Mouse (Mus musculus): ENCODE measurements around the gene Gadd45gip1. TPM values are rescaled to one million over a fixed set of nuclear protein-coding genes. Genes with fewer than 3 reads are reported as not detected.

Gadd45gip1 gene
- polyA plus RNA-seq, 1 experiment from 2014 or later, result 49.6 TPM

- Histone ChIP-seq H3K27ac (no peak overlapping the region), H3K4me3 (no peak overlapping the region), H3K4me1 (peaks cover 33% of the 10 kb centered on the region), H3K27me3 (ENCODE audit: poor library complexity, severe bottlenecking) (peaks cover 100% of the 10 kb centered on the region), H3K9me3 (no peaks in the 10 kb centered on the region), H3K36me3 (replicated peaks) (no peaks in the 10 kb centered on the region)
- 7% methylated on average over 11 of the region's 11 CpGs for WGBS
- DNase-seq (ENCODE audit: extremely low spot score, low spot score), result no peak
These were observed 42.4 kb upstream of the Gadd45gip1 start for GRCm38 (mm10) chr8:84788896-84789295.

- no peak overlapping the region for H3K4me3 ChIP-seq
- no peaks in the 10 kb centered on the region for H3K36me3 ChIP-seq (replicated peaks)
- no peak for DNase-seq (ENCODE audit: extremely low spot score, low spot score)
- 26% methylated on average over 5 of the region's 5 CpGs for WGBS
- peaks cover 34% of the 10 kb centered on the region for H3K4me1 ChIP-seq
- peaks cover 100% of the 10 kb centered on the region for H3K27me3 ChIP-seq (ENCODE audit: poor library complexity, severe bottlenecking)
- H3K27ac ChIP-seq, result no peak overlapping the region
- H3K9me3 ChIP-seq, result no peaks in the 10 kb centered on the region
These were observed 42.0 kb upstream of the Gadd45gip1 start for GRCm38 (mm10) chr8:84789345-84789744.

- Histone ChIP-seq H3K4me3 (no peak overlapping the region), H3K27me3 (ENCODE audit: poor library complexity, severe bottlenecking) (peaks cover 100% of the 10 kb centered on the region), H3K27ac (no peak overlapping the region), H3K9me3 (no peaks in the 10 kb centered on the region), H3K4me1 (peaks cover 34% of the 10 kb centered on the region), H3K36me3 (replicated peaks) (no peaks in the 10 kb centered on the region)
- no peak for DNase-seq (ENCODE audit: extremely low spot score, low spot score)
- WGBS, result 76% methylated on average over 9 of the region's 9 CpGs
These were observed 41.4 kb upstream of the Gadd45gip1 start for GRCm38 (mm10) chr8:84789855-84790486.

- DNase-seq (ENCODE audit: extremely low spot score, low spot score), result no peak
- H3K27ac ChIP-seq, result no peak overlapping the region
- peaks cover 100% of the 10 kb centered on the region for H3K27me3 ChIP-seq (ENCODE audit: poor library complexity, severe bottlenecking)
- H3K4me1 ChIP-seq, result peaks cover 29% of the 10 kb centered on the region
- no peaks in the 10 kb centered on the region for H3K9me3 ChIP-seq
- no peak overlapping the region for H3K4me3 ChIP-seq
- no peaks in the 10 kb centered on the region for H3K36me3 ChIP-seq (replicated peaks)
- WGBS, result 90% methylated on average over 2 of the region's 2 CpGs
These were observed 40.8 kb upstream of the Gadd45gip1 start for GRCm38 (mm10) chr8:84790537-84790936.

- Histone ChIP-seq H3K27me3 (ENCODE audit: poor library complexity, severe bottlenecking) (peaks cover 100% of the 10 kb centered on the region), H3K27ac (no peak overlapping the region), H3K9me3 (no peaks in the 10 kb centered on the region), H3K4me1 (peaks cover 18% of the 10 kb centered on the region), H3K36me3 (replicated peaks) (no peaks in the 10 kb centered on the region; the same call in 1 of the 2 replicates), H3K4me3 (no peak overlapping the region)
- WGBS, result 76% methylated on average over 12 of the region's 12 CpGs
- no peak for DNase-seq (ENCODE audit: extremely low spot score, low spot score)
These were observed 38.8 kb upstream of the Gadd45gip1 start for GRCm38 (mm10) chr8:84792429-84792947.

- Histone ChIP-seq H3K27ac (no peak overlapping the region), H3K4me1 (peaks cover 19% of the 10 kb centered on the region), H3K4me3 (no peak overlapping the region), H3K27me3 (ENCODE audit: poor library complexity, severe bottlenecking) (peaks cover 100% of the 10 kb centered on the region), H3K9me3 (no peaks in the 10 kb centered on the region), H3K36me3 (replicated peaks) (no peaks in the 10 kb centered on the region; the same call in 1 of the 2 replicates)
- DNase-seq (ENCODE audit: extremely low spot score, low spot score), result no peak
- WGBS, result 87% methylated on average over 9 of the region's 9 CpGs
These were observed 38.2 kb upstream of the Gadd45gip1 start for GRCm38 (mm10) chr8:84793134-84793533.

- no peak for DNase-seq (ENCODE audit: extremely low spot score, low spot score)
- H3K27me3 ChIP-seq (ENCODE audit: poor library complexity, severe bottlenecking), result peaks cover 100% of the 10 kb centered on the region
- H3K27ac ChIP-seq, result peak overlapping the region; percentile 65; the same call in 1 of the 2 replicates
- H3K36me3 ChIP-seq (replicated peaks), result no peaks in the 10 kb centered on the region; the same call in 1 of the 2 replicates
- WGBS, result 54% methylated on average over 13 of the region's 13 CpGs
- peak overlapping the region; percentile 5; the same call in 1 of the 2 replicates for H3K4me3 ChIP-seq
- H3K9me3 ChIP-seq, result no peaks in the 10 kb centered on the region
- peaks cover 27% of the 10 kb centered on the region for H3K4me1 ChIP-seq
These were observed 37.4 kb upstream of the Gadd45gip1 start for GRCm38 (mm10) chr8:84793791-84794485.

- peaks cover 100% of the 10 kb centered on the region for H3K27me3 ChIP-seq (ENCODE audit: poor library complexity, severe bottlenecking)
- peak overlapping the region; percentile 5; the same call in 1 of the 2 replicates for H3K4me3 ChIP-seq
- peaks cover 32% of the 10 kb centered on the region for H3K4me1 ChIP-seq
- WGBS, result 51% methylated on average over 7 of the region's 7 CpGs
- no peaks in the 10 kb centered on the region; the same call in 1 of the 2 replicates for H3K36me3 ChIP-seq (replicated peaks)
- no peak overlapping the region for H3K27ac ChIP-seq
- DNase-seq (ENCODE audit: extremely low spot score, low spot score), result no peak
- H3K9me3 ChIP-seq, result no peaks in the 10 kb centered on the region
These were observed 36.8 kb upstream of the Gadd45gip1 start for GRCm38 (mm10) chr8:84794486-84794885.

GRCm38 (mm10) chr8:84797256-84797797 is 34.0 kb upstream of the Gadd45gip1 start:
- H3K27ac ChIP-seq, result no peak overlapping the region
- no peak overlapping the region; the same call in 1 of the 2 replicates for H3K4me3 ChIP-seq
- H3K36me3 ChIP-seq (replicated peaks), result no peaks in the 10 kb centered on the region; the same call in 1 of the 2 replicates
- peaks cover 97% of the 10 kb centered on the region for H3K27me3 ChIP-seq (ENCODE audit: poor library complexity, severe bottlenecking)
- no peak for DNase-seq (ENCODE audit: extremely low spot score, low spot score)
- 74% methylated on average over 15 of the region's 15 CpGs for WGBS
- H3K9me3 ChIP-seq, result no peaks in the 10 kb centered on the region
- H3K4me1 ChIP-seq, result peaks cover 36% of the 10 kb centered on the region

- H3K4me3 ChIP-seq, result peak overlapping the region; percentile 58; the same call in 1 of the 2 replicates
These were observed 33.4 kb upstream of the Gadd45gip1 start for GRCm38 (mm10) chr8:84797971-84798370.

GRCm38 (mm10) chr8:84798446-84799135 is 32.7 kb upstream of the Gadd45gip1 start:
- DNase-seq (ENCODE audit: extremely low spot score, low spot score), result no peak
- Histone ChIP-seq H3K27me3 (ENCODE audit: poor library complexity, severe bottlenecking) (peaks cover 97% of the 10 kb centered on the region), H3K27ac (peak overlapping the region; percentile 82; the same call in 1 of the 2 replicates), H3K36me3 (replicated peaks) (no peaks in the 10 kb centered on the region; the same call in 1 of the 2 replicates), H3K9me3 (no peaks in the 10 kb centered on the region), H3K4me1 (peaks cover 35% of the 10 kb centered on the region), H3K4me3 (peak overlapping the region; percentile 58)
- 36% methylated on average over 10 of the region's 10 CpGs for WGBS

More at GRCm38 (mm10) chr8:84797971-84798370, 33.4 kb upstream of the Gadd45gip1 start:
- Histone ChIP-seq H3K27me3 (ENCODE audit: poor library complexity, severe bottlenecking) (peaks cover 97% of the 10 kb centered on the region), H3K36me3 (replicated peaks) (no peaks in the 10 kb centered on the region; the same call in 1 of the 2 replicates), H3K4me1 (peaks cover 36% of the 10 kb centered on the region), H3K27ac (no peak overlapping the region), H3K9me3 (no peaks in the 10 kb centered on the region)
- no peak for DNase-seq (ENCODE audit: extremely low spot score, low spot score)
- WGBS, result 66% methylated on average over 6 of the region's 6 CpGs

Measured in forebrain, embryonic 10.5 days (tissue).